Mouse (Mus musculus) spleen, postnatal 10 days (tissue): ENCODE data around the gene Man2b2.

ENCODE experiments used
- DNase-seq, 2 experiments: peaks; one replicate each; pipeline ENCODE4 v3.0.0; 2021 to 2022; ENCODE audit warnings: low spot score in 2 of 2

Gene Man2b2

DNA sequence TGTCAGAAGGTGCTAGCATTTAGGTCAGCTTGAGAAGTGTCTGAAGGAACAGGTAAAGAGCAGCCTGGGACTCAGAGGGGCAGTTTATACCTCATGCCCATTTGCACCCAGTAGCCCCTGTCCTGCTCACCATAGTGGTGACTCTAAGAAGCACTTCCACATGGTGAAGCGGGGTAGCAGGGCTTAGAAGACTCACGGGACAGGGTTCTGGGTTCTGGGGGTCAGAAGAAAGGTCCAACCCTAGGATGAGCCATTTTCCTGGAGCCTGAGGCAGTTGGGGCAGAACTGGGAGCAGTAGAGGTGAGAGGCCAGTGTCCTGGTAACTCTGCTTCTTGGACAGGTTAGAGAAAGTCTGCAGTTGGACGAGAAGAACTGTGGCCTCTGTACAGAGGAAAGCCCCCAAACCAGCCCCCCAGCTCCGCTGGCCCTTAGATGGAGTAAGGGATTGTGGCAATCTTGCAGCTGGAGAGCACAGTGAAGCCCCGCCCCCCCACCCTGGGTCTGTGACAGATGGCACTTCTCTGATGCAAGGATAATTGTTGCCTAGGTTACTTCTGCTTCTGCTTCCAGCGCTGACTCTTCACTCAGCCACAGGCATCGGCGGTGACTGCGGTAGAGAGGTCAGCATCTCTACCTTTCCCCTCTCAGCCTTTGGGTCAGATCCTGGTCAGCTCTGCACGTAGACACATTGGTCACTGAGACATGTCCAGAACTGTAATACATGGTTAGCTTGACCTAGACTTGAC lies 63.3 kb downstream of the Man2b2 start:
- DNase-seq = no peak

- DNase-seq = no peak
Observed at GRCm38 (mm10) chr5:36759848-36760247, 70.6 kb downstream of the Man2b2 start.

DNA sequence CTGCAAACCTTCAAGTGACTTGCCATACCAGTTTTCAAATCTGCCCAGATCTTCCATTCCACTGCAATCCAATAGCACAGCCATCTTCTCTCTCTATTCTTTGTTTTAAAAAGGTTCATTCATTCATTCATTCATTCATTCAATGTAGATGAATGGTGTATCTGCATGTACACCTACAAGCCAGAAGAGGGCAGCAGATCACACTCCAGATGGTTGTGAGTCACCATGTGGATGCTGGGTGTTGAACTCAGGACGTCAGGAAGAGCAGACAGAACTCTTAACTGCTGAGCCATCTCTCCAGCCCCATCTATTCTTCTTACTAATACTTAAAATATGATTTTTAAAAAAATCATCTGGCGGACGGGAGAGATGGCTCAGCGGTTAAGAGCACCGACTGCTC lies 73.4 kb downstream of the Man2b2 start:
- DNase-seq = no peak
